Comparison of ENCODE assay signal across 17 mouse cellular contexts in genomic region chr14:46363209-46363608, GRCm38 (mm10). TPM values are rescaled to one million over a fixed set of nuclear protein-coding genes. Genes with fewer than 3 reads are reported as not detected.
DNase-seq lines count a peak whose midpoint lies in the region; ATAC-seq and TF ChIP-seq lines count a peak whose summit lies in the region.
"Had no signal": no experiment of that assay in that cellular context is flagged by ENCODE, and none has a peak within 500 bp of the region (broad histone marks: within the 10 kb centered on the region; RNA-seq: fewer than 3 reads in every experiment).

No protein-coding gene starts in this region.

- no peak for TF ChIP-seq EP300 in CH12.LX (IDR thresholded peaks at IDR 0.05; ENCODE audit: low read length)

- ATAC-seq in lung, embryonic 14.5 days (ENCODE audit: insufficient read depth) = no peak
- ATAC-seq: forebrain, embryonic 16.5 days; midbrain, embryonic 13.5 days had no signal

- H3K79me2 ChIP-seq in CH12.LX (replicated peaks; ENCODE audit: control insufficient read depth, extremely low read depth, insufficient read depth, poor library complexity, severe bottlenecking) = no peaks in the 10 kb centered on the region

- dilution Hi-C loops in CH12.LX (cut with MboI; ENCODE audit: extremely low pct_ligation_motif_present, extremely low pct_unique_long_range_greater_than_20kb, low sequenced_read_pairs) = no loop called here

- TF ChIP-seq CTCF in kidney, adult 2 months (conservative IDR thresholded peaks at IDR 0.05; ENCODE audit: insufficient read depth, insufficient read length, low read depth, low read length) = peak; percentile 49
- peak; percentile 27 to 61; a peak in 2 of 4 replicates for TF ChIP-seq CTCF in CH12.LX (conservative IDR thresholded peaks at IDR 0.05 in 1 of 2, IDR thresholded peaks at IDR 0.05 in 1 of 2; ENCODE audit: low read depth in 2 of 2, low read length in 2 of 2)
- TF ChIP-seq CTCF in lung, embryonic 14.5 days (IDR thresholded peaks at IDR 0.05; ENCODE audit: low read depth) = peak; percentile 60

- H3K4me2 ChIP-seq in CH12.LX (ENCODE audit: insufficient read depth, low read depth, poor library complexity, severe bottlenecking) = no peak overlapping the region
- no peak overlapping the region for H3K4me2 ChIP-seq in lung, embryonic 14.5 days
- H3K4me2 ChIP-seq: heart, embryonic 12.5 days; midbrain, embryonic 13.5 days had no signal

- in situ Hi-C loops in CH12.LX (cut with MboI; ENCODE audit: low pct_ligation_motif_present, low pct_unique_long_range_greater_than_20kb, low sequenced_read_pairs) = no loop called here

- H3K36me3 ChIP-seq in kidney, adult 2 months (ENCODE audit: control insufficient read depth, insufficient read depth, low read length) = no peaks in the 10 kb centered on the region
- H3K36me3 ChIP-seq in CH12.LX (replicated peaks in 1 of 2; ENCODE audit: control insufficient read depth in 1 of 2, insufficient read depth in 1 of 2, low read length in 1 of 2) = no peaks in the 10 kb centered on the region
- H3K36me3 ChIP-seq in lung, embryonic 14.5 days (ENCODE audit: insufficient read depth) = no peaks in the 10 kb centered on the region
- H3K36me3 ChIP-seq: heart, embryonic 12.5 days; limb, embryonic 10.5 days; midbrain, embryonic 13.5 days had no signal

- DNase-seq in kidney, adult 2 months = peak; percentile 29
- DNase-seq in kidney, adult 11 months = no peak
- DNase-seq in CH12.LX (ENCODE audit: extremely low read depth) = no peak
- DNase-seq in ZHBTc4 (ENCODE audit: low read depth, low spot score) = peak; percentile 15
- DNase-seq in lung, embryonic 14.5 days = peak; percentile 55
- DNase-seq in B cell, adult 2 months = no peak
- DNase-seq in heart, postnatal 14 days = no peak
- DNase-seq in embryo, embryonic 9.5 days (ENCODE audit: extremely low spot score) = no peak
- DNase-seq: cerebellum, adult 11 months; cerebellum, postnatal 36 days; gastrocnemius, postnatal 14 days had no signal

- TF ChIP-seq POLR2A in kidney, adult 2 months (IDR thresholded peaks at IDR 0.05; ENCODE audit: low read depth, low read length) = no peak
- no peak for TF ChIP-seq POLR2A in CH12.LX (IDR thresholded peaks at IDR 0.05; ENCODE audit: low read depth, low read length)

- H3K4me3 ChIP-seq in kidney, adult 2 months (ENCODE audit: insufficient read depth, low read depth, low read length) = no peak overlapping the region
- H3K4me3 ChIP-seq in CH12.LX (replicated peaks in 1 of 3; ENCODE audit: low read depth in 2 of 3, low read length in 2 of 3, poor library complexity in 1 of 3) = no peak overlapping the region
- H3K4me3 ChIP-seq in lung, embryonic 14.5 days (ENCODE audit: low read depth, low read length) = no peak overlapping the region
- H3K4me3 ChIP-seq: heart, embryonic 12.5 days; limb, embryonic 10.5 days; midbrain, embryonic 13.5 days had no signal

- no peak overlapping the region for H3K9ac ChIP-seq in CH12.LX (ENCODE audit: insufficient read depth, low read depth)
- no peak overlapping the region for H3K9ac ChIP-seq in lung, embryonic 14.5 days
- H3K9ac ChIP-seq: heart, embryonic 12.5 days; midbrain, embryonic 13.5 days had no signal

- no peaks in the 10 kb centered on the region for H3K9me3 ChIP-seq in CH12.LX (replicated peaks; ENCODE audit: low read length)
- no peaks in the 10 kb centered on the region for H3K9me3 ChIP-seq in lung, embryonic 14.5 days (ENCODE audit: low read depth, low read length)
- H3K9me3 ChIP-seq: heart, embryonic 12.5 days; limb, embryonic 10.5 days; midbrain, embryonic 13.5 days had no signal

- peak; percentile 50 for TF ChIP-seq RAD21 in CH12.LX (IDR thresholded peaks at IDR 0.05; ENCODE audit: low read depth, low read length)

- no peak overlapping the region for H3K27ac ChIP-seq in kidney, adult 2 months (ENCODE audit: insufficient read depth, low read depth, low read length)
- no peak overlapping the region for H3K27ac ChIP-seq in CH12.LX (ENCODE audit: insufficient read depth, low read depth)
- no peak overlapping the region for H3K27ac ChIP-seq in lung, embryonic 14.5 days (ENCODE audit: low read depth)
- H3K27ac ChIP-seq: limb, embryonic 10.5 days; midbrain, embryonic 13.5 days had no signal

- intact Hi-C loops in heart, postnatal 14 days (cut with DNase I) = no loop called here

- WGBS in kidney, adult 2 months = 48% methylated on average over 10 of the region's 10 CpGs
- 30% methylated on average over 10 of the region's 10 CpGs for WGBS in lung, embryonic 14.5 days

- no peaks in the 10 kb centered on the region for H3K4me1 ChIP-seq in kidney, adult 2 months (ENCODE audit: control insufficient read depth, insufficient read depth, low read length)
- 0 out of 4 replicates have a peak, but pooled peaks cover 0 to 2% of the 10 kb centered on the region in 2 experiments for H3K4me1 ChIP-seq in CH12.LX (ENCODE audit: control insufficient read depth in 1 of 2, insufficient read depth in 2 of 2)
- no peaks in the 10 kb centered on the region for H3K4me1 ChIP-seq in lung, embryonic 14.5 days (ENCODE audit: insufficient read depth)
- H3K4me1 ChIP-seq: heart, embryonic 12.5 days; limb, embryonic 10.5 days; midbrain, embryonic 13.5 days had no signal

- no peaks in the 10 kb centered on the region for H3K27me3 ChIP-seq in kidney, adult 2 months (replicated peaks; ENCODE audit: control insufficient read depth, insufficient read depth, low read length)
- no peaks in the 10 kb centered on the region for H3K27me3 ChIP-seq in CH12.LX (replicated peaks)
- no peaks in the 10 kb centered on the region for H3K27me3 ChIP-seq in lung, embryonic 14.5 days (ENCODE audit: insufficient read depth, low read length)
- H3K27me3 ChIP-seq: heart, embryonic 12.5 days; midbrain, embryonic 13.5 days had no signal

TF ChIP-seq in CH12.LX, 34 proteins besides CTCF, POLR2A, EP300 and RAD21:
- no peak for TF ChIP-seq ZKSCAN1 (IDR thresholded peaks at IDR 0.05; ENCODE audit: borderline replicate concordance, low read depth, low read length)
- no peak for TF ChIP-seq CHD1 (IDR thresholded peaks at IDR 0.05; ENCODE audit: low read depth, low read length)
- peak; percentile 40; the same call in 1 of the 2 replicates for TF ChIP-seq SMC3 (IDR thresholded peaks at IDR 0.05; ENCODE audit: low read depth, low read length)

RNA-seq across cellular contexts. Expression of gene Gm15217, which starts 16.0 kb away (rescaled TPM):
- 34.5 and 40.3 TPM in 2 replicates for polyA plus RNA-seq in kidney, adult 2 months (2012; rRNA removed)
- total RNA-seq in CH12.LX (2012; rRNA removed) (not detected in 2 replicates), CH12.LX (2014; rRNA removed) (not detected in 2 replicates)
- polyA plus RNA-seq in CH12.LX (2012; ENCODE audit: insufficient read length, low read depth) = not detected in 2 replicates
- 0.53 and 0.61 TPM in 2 replicates for polyA plus RNA-seq in lung, embryonic 14.5 days (2014; fragmentation: Nextera tagmentation; extraction: Ambion mirVana)
- total RNA-seq in heart, postnatal 14 days (2021) = not detected
- total RNA-seq: gastrocnemius, postnatal 14 days had no signal
- polyA plus RNA-seq: forebrain, embryonic 16.5 days; hindbrain, embryonic 11.5 days; midbrain, embryonic 13.5 days; neural tube, embryonic 11.5 days had no signal

RNA-seq across cellular contexts. Expression of gene Bmp4, which starts 27.3 kb away (rescaled TPM):
- polyA plus RNA-seq in kidney, adult 2 months (2012; rRNA removed) = 134 and 149 TPM in 2 replicates
- total RNA-seq in CH12.LX (2012; rRNA removed) (not detected in 2 replicates), CH12.LX (2014; rRNA removed) (not detected in 2 replicates)
- not detected in 2 replicates for polyA plus RNA-seq in CH12.LX (2012; ENCODE audit: insufficient read length, low read depth)
- polyA plus RNA-seq in lung, embryonic 14.5 days (2014; fragmentation: Nextera tagmentation; extraction: Ambion mirVana) = 57.3 and 62.0 TPM in 2 replicates
- total RNA-seq in heart, postnatal 14 days (2021) = 10 to 100 TPM; 12.1 to 15.4 TPM

Comparison
In these comparisons a context has a peak if more than half of its experiments do, and no peak if none do; other contexts are left out.
1. DNase-seq: peak in kidney, adult 2 months (single experiment), ZHBTc4 (single experiment) and lung, embryonic 14.5 days (single experiment); none in kidney, adult 11 months (single experiment), CH12.LX (single experiment), B cell, adult 2 months (0 of 2), heart, postnatal 14 days (0 of 2) and embryo, embryonic 9.5 days (single experiment).
2. RNA of gene Gm15217, which starts 16.0 kb away (polyA plus RNA-seq): 34.5 to 40.3 TPM in kidney, adult 2 months; 0.53 to 0.61 TPM in lung, embryonic 14.5 days and not detected in CH12.LX; every median in the first group is over 10 times any median in the second.
3. RNA of gene Bmp4, which starts 27.3 kb away (polyA plus RNA-seq): 134 to 149 TPM in kidney, adult 2 months and 57.3 to 62.0 TPM in lung, embryonic 14.5 days; not detected in CH12.LX; every median in the first group is over 10 times any median in the second.
4. Peak in every context shown above with its lines, with median percentiles within 50 percentile points of each other: CTCF ChIP-seq.